Mouse (Mus musculus): ENCODE measurements at regions not wholly inside any gene's neighbourhood (a gene's known extent, or its start where the extent isn't known, plus 50 kb on each side); places are given as distances from the start of the nearest gene placed in this dataset.

DNA sequence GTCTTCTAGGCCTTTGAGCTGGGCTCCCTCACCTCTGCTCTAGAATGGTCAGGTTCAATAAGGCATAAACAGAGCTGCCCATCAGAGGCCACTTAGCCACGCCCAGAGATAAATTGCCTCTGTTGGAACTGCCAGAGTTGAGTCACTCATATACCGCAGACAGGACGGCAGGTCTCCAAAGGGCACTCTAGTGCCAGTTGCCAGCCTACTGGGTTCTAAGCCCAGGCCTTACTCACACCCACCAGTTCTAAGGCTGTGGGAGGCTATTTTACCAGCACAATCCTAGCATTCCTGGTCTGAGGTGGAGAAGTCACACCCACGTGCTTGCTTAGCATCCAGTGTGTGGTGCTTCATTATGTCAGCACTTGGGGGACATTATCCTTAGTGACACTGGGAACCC, 50.6 kb upstream of the Pim1 start:
- no peak for TF ChIP-seq EP300 (IDR thresholded peaks at IDR 0.05; ENCODE audit: insufficient read depth, low read depth, low read length)
- Histone ChIP-seq H3K4me3 (ENCODE audit: low read depth, low read length) (no peak overlapping the region), H3K27me3 (ENCODE audit: control insufficient read depth, insufficient read depth, low read length, poor library complexity, severe bottlenecking) (no peaks in the 10 kb centered on the region), H3K36me3 (ENCODE audit: control insufficient read depth, insufficient read depth, low read length, poor library complexity, severe bottlenecking) (no peaks in the 10 kb centered on the region), H3K9me3 (replicated peaks; ENCODE audit: control insufficient read depth, insufficient read depth, low read length, poor library complexity, severe bottlenecking) (no peaks in the 10 kb centered on the region), H3K27ac (ENCODE audit: insufficient read depth, low read length) (peak overlapping the region; percentile 53), H3K4me1 (ENCODE audit: control insufficient read depth, insufficient read depth, low read length) (peaks cover 5% of the 10 kb centered on the region), H3K9ac (ENCODE audit: low read depth, poor library complexity, severe bottlenecking) (no peak overlapping the region)

DNA sequence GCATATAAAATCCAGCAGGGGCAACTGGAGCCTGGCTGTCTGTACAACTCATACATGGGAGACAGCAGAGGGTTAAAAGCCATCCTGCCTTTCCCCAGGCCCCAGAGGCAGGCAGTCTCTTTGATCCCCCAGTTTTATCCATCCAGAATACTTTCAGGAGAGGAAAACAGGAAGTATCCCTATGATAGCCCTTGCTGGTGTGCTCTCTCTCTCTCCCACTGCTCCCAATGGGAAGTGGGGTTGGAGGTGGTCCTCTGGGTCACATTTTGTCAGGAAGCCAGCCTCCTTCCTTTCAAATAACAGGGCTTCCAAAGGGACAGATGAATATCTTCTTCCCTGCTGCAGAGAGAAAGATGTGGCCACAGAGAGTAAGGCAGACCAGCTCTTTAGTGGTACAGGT, 50.1 kb upstream of the Pim1 start:
- Histone ChIP-seq H3K9me3 (replicated peaks; ENCODE audit: control insufficient read depth, insufficient read depth, low read length, poor library complexity, severe bottlenecking) (no peaks in the 10 kb centered on the region), H3K4me1 (ENCODE audit: control insufficient read depth, insufficient read depth, low read length) (peaks cover 5% of the 10 kb centered on the region), H3K4me3 (ENCODE audit: low read depth, low read length) (no peak overlapping the region), H3K27me3 (ENCODE audit: control insufficient read depth, insufficient read depth, low read length, poor library complexity, severe bottlenecking) (no peaks in the 10 kb centered on the region), H3K9ac (ENCODE audit: low read depth, poor library complexity, severe bottlenecking) (no peak overlapping the region), H3K36me3 (ENCODE audit: control insufficient read depth, insufficient read depth, low read length, poor library complexity, severe bottlenecking) (no peaks in the 10 kb centered on the region), H3K27ac (ENCODE audit: insufficient read depth, low read length) (no peak overlapping the region)
- TF ChIP-seq POLR2A (IDR thresholded peaks at IDR 0.05; ENCODE audit: insufficient read depth, low read length) (no peak), EP300 (IDR thresholded peaks at IDR 0.05; ENCODE audit: insufficient read depth, low read depth, low read length) (no peak), CTCF (IDR thresholded peaks at IDR 0.05; ENCODE audit: low read depth, low read length) (no peak)
